Mouse (Mus musculus): ENCODE measurements at regions not wholly inside any gene's neighbourhood (a gene's known extent, or its start where the extent isn't known, plus 50 kb on each side); places are given as distances from the start of the nearest gene placed in this dataset.
"Not testable (repeated sequence)": the region's sequence is repeated elsewhere in the genome, so short reads cannot be mapped to it uniquely, and the experiment has no call there.

- no peak overlapping the region for H3K9ac ChIP-seq (ENCODE audit: low read length)
- H3K4me1 ChIP-seq (ENCODE audit: control insufficient read depth, insufficient read depth, low read length), result peaks cover 7% of the 10 kb centered on the region; the same call in 1 of the 2 replicates
- DNase-seq (ENCODE audit: low spot score, missing footprints) (peak; percentile 44), ATAC-seq (ENCODE audit: low FRiP score) (no peak)
- no peak overlapping the region for H3K4me2 ChIP-seq
- no peak overlapping the region for H3K27ac ChIP-seq (ENCODE audit: low read depth, low read length)
- WGBS, result 67% methylated on average over 3 of the region's 3 CpGs
- H3K36me3 ChIP-seq (ENCODE audit: control insufficient read depth, insufficient read depth, low read length), result no peaks in the 10 kb centered on the region
- H3K9me3 ChIP-seq (ENCODE audit: control insufficient read depth, low read length), result no peaks in the 10 kb centered on the region
- H3K4me3 ChIP-seq (ENCODE audit: low read depth, low read length), result no peak overlapping the region
- H3K27me3 ChIP-seq (ENCODE audit: control insufficient read depth, insufficient read depth, low read length), result no peaks in the 10 kb centered on the region
Observed at GRCm38 (mm10) chr12:8398852-8399251, 85.6 kb downstream of the Hs1bp3 start.

GRCm38 (mm10) chr12:8396408-8396807 is 83.2 kb downstream of the Hs1bp3 start:
- H3K9me3 ChIP-seq (ENCODE audit: control insufficient read depth, low read length); H3K27me3 ChIP-seq (ENCODE audit: control insufficient read depth, insufficient read depth, low read length); ATAC-seq (ENCODE audit: low FRiP score); H3K4me1 ChIP-seq (ENCODE audit: control insufficient read depth, insufficient read depth, low read length); H3K4me3 ChIP-seq (ENCODE audit: low read depth, low read length); H3K36me3 ChIP-seq (ENCODE audit: control insufficient read depth, insufficient read depth, low read length); H3K9ac ChIP-seq (ENCODE audit: low read length); H3K4me2 ChIP-seq; H3K27ac ChIP-seq (ENCODE audit: low read depth, low read length): not testable (repeated sequence)
- 82% methylated on average over 5 of the region's 6 CpGs for WGBS
- peak; percentile 54 for DNase-seq (ENCODE audit: low spot score, missing footprints)

DNA sequence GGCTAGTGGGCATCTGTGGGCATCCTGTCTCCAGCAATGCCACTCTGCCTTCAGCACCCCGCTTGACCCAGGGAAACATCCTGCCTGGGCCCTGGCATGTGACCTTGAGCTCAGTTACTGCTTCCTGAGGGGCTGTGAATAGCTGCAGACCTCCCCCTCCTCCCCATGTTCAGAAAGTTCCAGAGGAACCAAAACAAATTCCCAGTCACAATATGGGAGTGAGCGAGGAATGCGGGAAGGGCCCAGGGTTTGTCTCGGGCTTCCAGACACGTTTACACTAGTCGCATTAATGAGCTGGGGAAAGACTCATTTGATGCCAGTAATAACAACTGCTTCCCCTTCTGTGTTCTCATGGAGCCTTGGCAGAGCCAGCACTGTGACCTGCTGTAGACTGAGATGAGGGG is 81.7 kb downstream of the Hs1bp3 start:
- Histone ChIP-seq H3K4me2 (no peak overlapping the region), H3K4me1 (ENCODE audit: control insufficient read depth, insufficient read depth, low read length) (no peaks in the 10 kb centered on the region), H3K27ac (ENCODE audit: low read depth, low read length) (no peak overlapping the region), H3K36me3 (ENCODE audit: control insufficient read depth, insufficient read depth, low read length) (no peaks in the 10 kb centered on the region), H3K9ac (ENCODE audit: low read length) (no peak overlapping the region), H3K27me3 (ENCODE audit: control insufficient read depth, insufficient read depth, low read length) (no peaks in the 10 kb centered on the region), H3K4me3 (ENCODE audit: low read depth, low read length) (no peak overlapping the region), H3K9me3 (ENCODE audit: control insufficient read depth, low read length) (no peaks in the 10 kb centered on the region)
- peak; percentile 68 for DNase-seq (ENCODE audit: low spot score, missing footprints)
- 67% methylated on average over 6 of the region's 6 CpGs for WGBS
- ATAC-seq (ENCODE audit: low FRiP score), result no peak

GRCm38 (mm10) chr12:8393976-8394375 is 80.7 kb downstream of the Hs1bp3 start:
- no peaks in the 10 kb centered on the region for H3K9me3 ChIP-seq (ENCODE audit: control insufficient read depth, low read length)
- no peak overlapping the region for H3K27ac ChIP-seq (ENCODE audit: low read depth, low read length)
- peak; percentile 65 for DNase-seq (ENCODE audit: low spot score, missing footprints)
- H3K4me2 ChIP-seq, result no peak overlapping the region
- H3K36me3 ChIP-seq (ENCODE audit: control insufficient read depth, insufficient read depth, low read length), result no peaks in the 10 kb centered on the region
- no peak for ATAC-seq (ENCODE audit: low FRiP score)
- WGBS, result 81% methylated on average over 3 of the region's 3 CpGs
- H3K4me1 ChIP-seq (ENCODE audit: control insufficient read depth, insufficient read depth, low read length), result no peaks in the 10 kb centered on the region
- no peaks in the 10 kb centered on the region for H3K27me3 ChIP-seq (ENCODE audit: control insufficient read depth, insufficient read depth, low read length)
- H3K4me3 ChIP-seq (ENCODE audit: low read depth, low read length), result no peak overlapping the region
- no peak overlapping the region for H3K9ac ChIP-seq (ENCODE audit: low read length)
